Mouse (Mus musculus): Measurements from ENCODE around the gene Mt2.

Mt2 gene

DNA sequence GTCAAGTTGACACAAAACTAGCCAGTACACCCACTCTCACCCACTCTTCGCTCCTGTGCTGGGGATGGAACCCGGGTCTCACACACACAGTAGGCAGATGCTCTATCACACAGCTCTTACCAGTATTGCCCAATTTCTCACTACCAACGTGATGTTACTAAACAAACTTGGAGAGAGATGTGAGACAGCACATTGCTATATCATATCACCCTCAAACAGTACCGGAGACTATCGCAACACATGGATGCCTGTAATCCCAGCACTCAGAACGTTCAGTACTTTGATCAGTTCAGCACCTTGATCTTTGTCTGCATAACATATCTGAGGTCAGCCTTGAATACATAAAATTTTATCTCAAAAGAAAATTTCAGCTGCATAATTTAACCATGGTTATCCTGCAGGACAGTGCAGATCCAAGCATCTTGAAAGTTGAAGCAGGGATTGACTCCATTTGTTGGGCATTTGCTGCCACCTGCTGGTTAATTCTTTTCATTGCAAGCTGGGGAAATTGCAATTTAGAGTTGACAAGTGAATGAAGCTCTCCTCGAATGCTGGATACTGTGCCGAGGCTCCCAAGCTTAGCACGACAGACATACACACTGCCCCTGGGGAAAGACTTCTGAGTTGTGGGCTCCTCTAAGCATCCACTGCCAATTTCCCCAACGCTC is 26.9 kb downstream of the Mt2 start:
- DNase-seq (ENCODE audit: low spot score in 2 of 2): peak in 1 of 2 experiments; percentile 70

DNA sequence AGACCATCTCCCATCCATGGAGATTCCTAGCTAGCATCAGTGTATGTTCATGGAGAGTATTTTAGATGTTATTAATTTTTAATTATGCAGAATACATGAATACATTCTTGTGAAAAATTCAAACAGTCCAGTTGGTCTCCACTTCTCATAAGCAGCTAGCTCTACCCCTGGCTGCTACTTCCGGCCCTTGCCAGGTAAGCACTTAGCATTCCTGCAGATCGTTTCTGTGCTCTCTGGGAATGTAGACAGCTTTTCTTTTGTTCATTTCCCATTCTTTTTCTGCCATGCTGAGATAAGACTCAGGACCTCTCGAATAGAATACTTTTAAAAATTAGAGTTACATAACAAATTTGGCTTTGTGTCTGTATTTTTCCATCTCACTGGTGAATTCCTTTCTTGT is 31.6 kb downstream of the Mt2 start:
- DNase-seq (ENCODE audit: low spot score in 2 of 2): no peak

DNA sequence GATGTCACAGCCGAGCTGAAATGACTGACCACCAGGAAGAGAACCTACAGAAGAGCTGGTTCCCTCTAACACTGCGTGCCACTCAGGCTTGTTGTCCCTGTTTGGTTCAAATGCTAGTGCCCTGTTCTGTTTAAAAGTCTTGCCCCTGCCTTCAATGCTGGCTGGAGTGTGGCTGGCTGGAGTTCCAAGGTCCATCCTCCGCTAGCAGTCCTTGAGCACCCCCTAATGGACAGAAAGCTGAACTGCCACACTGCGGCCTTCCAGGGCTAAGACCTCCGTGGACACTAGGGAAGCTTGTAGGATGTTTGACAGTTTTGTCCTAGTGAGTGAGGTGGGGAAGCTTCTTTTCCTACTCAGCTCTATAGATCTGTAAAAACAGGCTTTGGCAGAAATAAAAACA is 33.3 kb downstream of the Mt2 start:
- no peak for DNase-seq (ENCODE audit: low spot score in 2 of 2)

DNA sequence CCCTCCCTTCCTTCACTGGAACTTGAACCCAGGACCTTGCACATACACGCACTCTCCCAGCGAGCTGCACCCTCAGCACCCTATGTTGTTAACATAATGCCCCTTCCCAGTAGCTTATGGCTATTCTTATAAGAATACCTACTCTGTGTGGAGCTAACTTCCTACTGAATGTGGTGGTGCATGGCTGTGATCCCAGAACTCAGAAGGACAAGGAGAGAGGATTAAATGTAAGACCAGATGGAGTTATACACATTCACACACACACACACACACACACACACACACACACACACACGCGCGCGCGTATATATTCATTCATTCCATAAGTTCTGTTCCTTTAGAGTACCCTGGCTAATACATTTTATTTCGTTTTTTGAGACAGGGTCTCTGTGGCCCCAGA is 33.8 kb downstream of the Mt2 start:
- no peak for DNase-seq (ENCODE audit: low spot score in 2 of 2)

GRCm38 (mm10) chr8:94207491-94207890 is 35.0 kb downstream of the Mt2 start:
- no peak for DNase-seq (ENCODE audit: low spot score in 2 of 2)

GRCm38 (mm10) chr8:94209639-94210038 is 37.2 kb downstream of the Mt2 start:
- no peak for DNase-seq (ENCODE audit: low spot score in 2 of 2)

- no peak for DNase-seq (ENCODE audit: low spot score in 2 of 2)
Measured at GRCm38 (mm10) chr8:94210225-94210624, 37.8 kb downstream of the Mt2 start.

GRCm38 (mm10) chr8:94213819-94214218 is 41.4 kb downstream of the Mt2 start:
- no peak for DNase-seq (ENCODE audit: low spot score in 2 of 2)

DNA sequence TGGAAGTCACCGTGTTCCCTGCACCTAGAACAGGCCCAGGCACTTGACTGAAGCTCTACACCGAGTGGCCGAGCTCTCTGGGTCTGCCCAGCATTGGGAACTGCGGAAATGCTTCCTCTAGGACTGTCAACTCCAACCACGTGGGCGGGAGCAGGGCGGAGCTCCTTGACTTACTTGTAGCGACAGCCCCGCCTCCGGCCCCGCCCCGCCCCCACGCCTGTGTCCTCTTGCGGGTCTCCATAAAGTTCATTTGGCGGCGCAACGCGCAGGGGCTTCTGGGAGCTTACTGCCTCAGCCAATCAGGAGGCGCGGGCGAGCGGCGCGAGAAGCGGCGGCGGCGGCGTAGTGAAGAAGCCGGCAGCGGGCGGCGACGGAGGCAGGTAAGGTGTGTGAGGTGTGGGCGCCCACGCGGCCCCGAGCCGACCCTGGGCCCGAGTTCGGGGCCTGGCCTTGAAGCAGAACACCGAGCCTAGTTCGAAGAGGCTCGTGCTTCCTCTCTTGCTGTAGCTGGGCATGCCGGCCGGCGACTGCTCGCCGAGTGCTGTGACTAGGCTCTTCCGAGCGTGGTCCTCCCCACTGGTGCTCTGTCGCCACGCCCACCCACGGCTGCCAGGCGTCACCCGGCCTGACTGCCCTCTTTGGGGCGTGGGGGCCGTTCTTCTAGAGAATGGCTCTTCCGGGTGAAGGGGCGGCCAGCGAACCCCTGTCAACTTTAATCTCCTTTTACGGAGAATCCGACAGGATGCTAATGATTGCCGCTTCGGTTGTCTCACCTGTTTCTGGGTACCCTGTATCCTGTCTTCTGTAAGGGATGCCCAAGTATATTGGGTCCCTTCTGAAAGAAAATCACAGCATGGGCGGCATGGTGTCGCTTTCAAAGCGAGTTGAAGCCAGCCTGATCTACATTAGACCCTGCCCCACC is 42.0 kb downstream of the Mt2 start, which contains the start of gene Nup93:
Gene Nup93, plus strand, starts transcription at position 313 of the 922 bp plus-strand sequence.
- DNase-seq (ENCODE audit: low spot score in 2 of 2): peak; percentile 98

Measured in frontal cortex, postnatal 14 days (tissue).